Mouse (Mus musculus): Measurements from ENCODE around the gene 1700109H08Rik.
"Not testable (repeated sequence)": the region's sequence is repeated elsewhere in the genome, so short reads cannot be mapped to it uniquely, and the experiment has no call there.

Gene 1700109H08Rik

DNA sequence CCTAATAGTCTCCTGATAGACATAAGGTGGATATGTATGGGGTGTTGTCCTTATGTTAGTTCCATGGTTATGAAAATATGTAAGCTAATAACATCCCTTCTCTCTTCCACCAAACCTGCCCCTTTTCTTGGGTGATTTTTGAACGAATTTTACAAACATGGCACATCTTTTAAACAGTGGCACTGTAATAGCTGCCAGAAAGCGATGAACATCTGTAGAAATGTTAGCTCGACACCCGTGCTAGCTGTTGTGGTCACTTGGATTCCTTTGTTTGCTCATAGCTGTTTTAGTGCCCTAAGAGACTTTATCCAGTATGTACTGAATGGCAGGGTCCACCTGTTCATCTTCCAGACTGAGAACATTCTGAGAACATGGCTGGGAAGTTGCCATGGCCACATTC lies at the start of gene 1700109H08Rik:
TSS of gene 1700109H08Rik (plus strand) at position 301 of the 400 bp plus-strand sequence.
- DNase-seq (ENCODE audit: low spot score): no peak

DNA sequence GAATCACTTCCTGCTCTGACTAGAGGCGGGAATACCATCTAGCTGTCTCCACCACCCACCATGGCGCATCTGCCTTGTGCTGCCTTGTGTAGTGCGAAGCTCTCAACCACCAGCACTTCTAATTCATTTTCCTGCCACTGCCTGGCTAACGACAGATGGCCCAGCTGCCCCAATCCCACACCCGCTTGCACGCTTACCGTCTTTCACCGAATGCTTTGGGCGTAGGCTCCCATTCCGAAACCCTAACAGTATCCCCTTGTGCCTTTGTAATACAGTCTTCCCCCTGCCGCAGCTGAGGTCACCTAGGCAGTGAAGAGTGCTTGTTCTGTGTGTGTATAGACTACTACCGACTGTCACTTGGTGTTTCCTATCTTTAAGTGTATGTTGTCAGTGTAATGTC lies 49.6 kb upstream of the 1700109H08Rik start:
- DNase-seq (ENCODE audit: low spot score): no peak

DNA sequence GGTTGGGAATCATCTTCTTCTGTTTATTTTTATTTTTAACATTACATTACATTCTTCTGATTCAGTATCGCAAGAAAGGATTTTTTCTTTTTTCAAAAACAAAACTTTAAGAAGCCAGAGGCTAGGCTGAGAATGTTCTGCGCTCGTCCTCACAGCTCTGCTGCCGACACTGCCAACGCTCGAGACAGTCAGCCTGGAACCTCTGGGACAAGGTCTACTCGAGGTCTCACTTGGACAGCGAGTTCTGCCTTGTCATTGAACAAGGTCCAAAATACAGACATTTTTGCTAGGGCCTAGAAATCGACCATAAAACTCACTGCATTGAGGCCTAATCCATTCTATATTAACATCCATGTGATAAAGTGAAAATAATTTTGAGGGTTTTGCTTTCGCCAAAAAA lies 48.5 kb upstream of the 1700109H08Rik start:
- no peak for DNase-seq (ENCODE audit: low spot score)

DNA sequence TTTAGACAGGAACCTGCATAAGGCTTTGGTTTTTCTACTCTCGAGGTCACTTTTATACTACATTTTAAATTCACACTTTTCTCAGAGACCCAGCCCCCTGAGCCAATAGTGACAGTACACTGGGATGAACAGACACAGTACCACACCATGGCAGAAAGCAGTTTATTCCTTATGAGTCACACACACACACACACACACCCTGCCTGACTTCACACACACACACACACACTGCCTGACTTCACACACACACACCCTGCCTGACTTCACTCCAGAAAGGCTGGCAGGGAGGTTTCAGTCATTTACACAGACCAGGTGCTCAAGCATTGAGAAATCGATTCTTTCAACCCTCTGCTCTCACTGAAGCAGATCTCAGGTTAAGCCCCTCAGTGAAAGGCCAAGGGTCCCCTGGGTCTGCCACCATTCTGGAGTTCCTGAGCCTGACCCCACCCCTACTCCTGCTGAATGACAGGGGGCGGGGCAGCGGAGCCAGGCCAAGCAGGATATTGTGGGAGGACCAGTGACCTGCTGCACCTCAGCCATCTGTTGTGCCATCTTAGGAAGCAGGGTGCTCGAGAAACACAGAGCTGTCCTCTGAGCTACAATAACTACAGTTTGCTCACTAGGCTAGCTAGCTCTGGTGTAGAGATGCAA lies 44.2 kb upstream of the 1700109H08Rik start:
- DNase-seq (ENCODE audit: low spot score): no peak

DNA sequence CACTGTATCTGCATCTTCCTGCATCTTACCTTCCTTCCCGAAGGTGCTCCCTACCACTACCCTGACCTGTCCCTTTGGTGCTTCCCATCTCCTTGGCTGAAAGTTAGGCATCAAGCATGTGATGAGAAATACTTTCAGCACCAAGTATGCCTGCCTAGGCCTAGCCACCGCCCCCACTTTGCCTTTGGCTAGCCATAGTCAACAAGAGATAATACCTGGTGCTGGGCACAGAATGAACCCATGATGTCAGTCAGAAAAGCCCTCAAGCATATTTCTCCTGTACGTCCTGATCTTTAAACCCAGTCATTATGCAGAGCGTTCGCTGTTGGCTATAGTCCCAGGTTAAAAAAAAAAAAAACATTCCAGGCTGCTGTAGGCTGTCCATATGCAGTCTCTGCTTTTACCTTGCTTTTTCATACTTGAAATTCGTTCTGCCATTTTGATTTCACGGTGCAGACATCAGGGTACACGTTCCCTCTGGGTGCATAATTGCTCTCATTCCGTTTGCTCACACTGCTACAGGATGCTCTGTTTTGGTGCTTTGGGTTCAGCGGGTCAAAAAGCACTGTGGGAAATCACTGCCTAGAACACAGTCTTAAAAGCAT lies 41.7 kb upstream of the 1700109H08Rik start:
- DNase-seq (ENCODE audit: low spot score): no peak

DNA sequence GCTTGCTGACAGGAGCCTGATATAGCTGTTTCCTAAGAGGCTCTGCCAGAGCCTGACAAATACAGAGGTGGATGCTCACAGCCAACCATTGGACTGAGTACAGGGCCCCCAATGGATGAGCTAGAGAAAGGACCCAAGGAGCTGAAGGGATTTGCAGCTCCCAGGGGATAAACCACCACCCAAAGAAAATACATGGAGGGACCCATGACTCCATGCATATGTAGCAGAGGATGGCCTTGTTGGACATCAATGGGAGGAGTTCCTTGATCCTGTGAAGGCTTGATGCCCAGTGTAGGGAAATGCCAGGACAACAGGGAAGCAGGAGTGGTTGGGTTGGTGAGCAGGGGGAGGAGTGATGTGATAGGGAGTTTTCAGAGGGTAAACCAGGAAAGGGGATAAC lies 39.3 kb upstream of the 1700109H08Rik start:
- not testable (repeated sequence) for DNase-seq (ENCODE audit: low spot score)

DNA sequence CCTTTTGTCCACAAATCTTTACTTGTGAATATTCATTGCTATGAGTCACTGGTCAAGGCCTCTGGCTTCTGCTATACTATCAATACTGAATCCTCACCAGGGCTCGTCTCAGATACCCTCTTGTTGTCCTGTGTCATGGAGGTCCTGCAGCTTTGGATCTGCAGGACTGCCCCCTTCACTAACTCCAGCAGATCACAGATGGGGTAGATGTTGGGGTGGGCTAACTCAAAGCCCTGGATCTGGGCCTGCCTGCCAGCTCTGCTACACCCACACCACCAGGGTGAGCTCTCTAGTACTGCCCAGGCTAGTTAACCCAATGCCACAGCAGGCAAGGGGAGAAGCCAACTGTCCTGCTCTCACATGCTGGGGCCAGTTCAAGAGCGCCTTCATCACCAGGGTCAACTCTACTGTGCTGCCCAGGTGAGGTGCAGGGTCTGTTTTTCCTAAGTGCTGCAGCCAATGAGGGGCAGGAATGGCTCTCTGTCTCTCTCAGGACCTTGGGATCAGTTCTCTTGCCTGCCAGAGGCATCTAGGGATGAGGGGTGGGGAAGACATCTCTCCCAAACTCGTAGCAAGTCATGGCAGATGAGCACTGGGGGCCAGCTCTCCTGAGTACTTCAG lies 34.7 kb upstream of the 1700109H08Rik start:
- no peak for DNase-seq (ENCODE audit: low spot score)

DNA sequence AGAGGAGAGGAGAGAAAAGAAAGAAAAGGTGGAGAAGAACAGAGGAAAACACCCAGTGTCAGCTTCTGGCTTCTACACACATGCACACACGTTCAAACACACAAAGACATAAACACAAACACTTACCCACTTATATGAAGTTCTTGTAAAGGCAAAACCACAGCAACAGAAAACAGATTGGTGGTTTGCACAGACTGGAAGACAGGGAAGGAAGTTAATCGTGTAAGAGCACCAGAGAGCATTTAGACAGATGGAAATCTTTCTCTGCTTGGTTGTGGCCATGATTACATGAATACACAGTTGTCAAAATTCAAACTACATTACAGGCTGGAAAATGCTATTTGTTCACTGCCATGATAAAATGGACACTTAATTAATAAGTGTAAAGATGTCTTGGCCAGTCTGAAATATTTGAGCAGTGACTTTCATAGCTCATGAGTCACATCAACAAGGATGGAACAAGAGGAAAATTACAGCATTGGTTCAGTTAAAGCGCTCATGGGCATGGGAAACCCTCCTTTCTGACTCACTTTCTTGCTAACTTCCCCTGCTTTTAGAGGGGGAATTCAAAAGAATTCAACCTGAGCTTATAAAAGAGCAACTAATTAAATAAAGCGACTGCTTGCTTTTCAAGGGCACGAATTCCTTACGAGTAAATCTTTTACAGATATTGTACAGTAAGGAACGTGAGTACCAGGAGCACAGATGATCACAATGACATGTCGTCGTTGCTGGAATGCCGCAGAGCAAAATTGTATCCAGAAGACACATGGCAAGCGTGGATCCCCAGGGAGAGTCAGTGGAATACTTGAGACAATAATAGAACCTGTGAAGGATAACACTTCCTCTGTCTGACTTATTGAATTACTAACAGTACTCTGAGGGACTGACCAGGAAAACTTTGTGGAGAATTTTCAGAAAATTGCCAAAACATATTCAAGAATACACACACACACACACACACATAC lies 32.6 kb upstream of the 1700109H08Rik start:
- DNase-seq (ENCODE audit: low spot score): no peak

DNA sequence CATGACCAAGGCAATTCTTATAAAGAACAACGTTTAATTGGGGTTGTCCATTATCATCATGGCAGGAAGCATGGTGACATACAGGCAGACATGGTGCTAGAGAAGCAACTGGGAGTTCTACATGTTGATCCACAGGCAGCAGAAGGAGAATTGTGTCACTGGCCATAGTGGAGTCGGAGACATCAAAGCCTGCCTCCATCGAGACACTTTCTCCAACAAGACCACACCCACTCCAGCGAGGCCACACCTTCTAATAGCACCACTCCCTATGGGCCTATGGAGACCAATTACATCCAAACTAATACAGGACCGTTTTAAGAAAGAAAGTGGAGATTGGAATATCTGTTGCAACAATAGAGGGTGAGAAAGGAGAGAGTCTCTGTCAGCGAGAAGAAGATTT lies 29.5 kb upstream of the 1700109H08Rik start:
- no peak for DNase-seq (ENCODE audit: low spot score)

DNA sequence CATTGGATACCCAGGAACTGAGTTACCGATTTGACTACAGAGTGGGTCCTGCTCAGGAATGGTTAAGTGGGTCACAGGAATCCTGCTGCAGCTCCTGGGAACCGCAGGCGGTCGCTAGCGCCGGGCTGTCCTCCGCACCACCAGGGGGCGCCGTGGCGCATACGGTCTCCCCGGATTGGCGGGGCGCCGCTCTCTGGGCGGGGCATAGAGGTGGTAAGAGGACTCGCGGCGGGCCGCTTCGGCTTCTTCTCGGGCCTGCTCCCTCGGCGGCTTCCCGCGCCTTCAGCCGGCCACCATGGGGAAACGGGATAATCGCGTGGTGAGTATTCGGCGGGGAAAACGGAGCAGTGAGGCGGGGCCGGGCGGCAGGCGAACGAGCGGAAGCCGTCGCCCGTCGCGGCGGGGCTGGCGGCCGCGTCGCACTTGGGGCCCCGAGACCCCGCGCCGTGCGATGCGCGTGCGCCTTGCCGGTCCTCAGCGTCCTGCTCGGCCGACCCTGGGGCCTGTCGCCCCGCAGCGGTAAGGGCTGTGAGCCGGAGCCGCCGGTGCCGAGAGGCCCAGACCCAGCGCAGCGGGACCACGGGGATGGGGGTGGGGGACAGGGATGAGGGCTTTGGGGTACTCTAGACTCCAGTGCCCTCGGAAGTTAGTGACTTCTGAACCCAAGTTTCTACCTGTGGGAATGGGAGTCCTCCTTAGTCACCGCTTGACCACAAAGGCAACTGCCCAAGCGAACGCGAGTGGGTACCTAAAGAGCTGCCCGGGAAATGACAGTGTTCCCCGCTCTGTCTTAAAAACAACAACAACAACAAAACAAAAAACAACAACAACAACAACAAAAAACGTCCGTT lies 27.5 kb upstream of the 1700109H08Rik start, which contains the start of gene Fam133b:
TSS of gene Fam133b (plus strand) at position 205 of the 851 bp plus-strand sequence.
- DNase-seq (ENCODE audit: low spot score): peak; percentile 99

DNA sequence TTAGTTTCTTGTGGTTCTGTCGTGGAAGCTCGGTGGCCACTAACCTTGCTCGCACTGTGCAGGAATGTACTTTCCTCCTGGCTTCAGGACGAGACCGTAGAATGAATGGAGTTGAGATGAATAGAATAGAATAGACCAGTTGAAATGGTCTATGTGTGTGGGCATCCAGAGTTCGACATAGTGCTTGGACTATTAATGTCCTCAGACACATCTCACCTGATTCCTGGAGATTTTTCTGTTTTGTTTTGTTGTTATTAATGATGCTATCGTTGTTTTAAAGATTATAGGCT lies 26.9 kb upstream of the 1700109H08Rik start:
- DNase-seq (ENCODE audit: low spot score): no peak

DNA sequence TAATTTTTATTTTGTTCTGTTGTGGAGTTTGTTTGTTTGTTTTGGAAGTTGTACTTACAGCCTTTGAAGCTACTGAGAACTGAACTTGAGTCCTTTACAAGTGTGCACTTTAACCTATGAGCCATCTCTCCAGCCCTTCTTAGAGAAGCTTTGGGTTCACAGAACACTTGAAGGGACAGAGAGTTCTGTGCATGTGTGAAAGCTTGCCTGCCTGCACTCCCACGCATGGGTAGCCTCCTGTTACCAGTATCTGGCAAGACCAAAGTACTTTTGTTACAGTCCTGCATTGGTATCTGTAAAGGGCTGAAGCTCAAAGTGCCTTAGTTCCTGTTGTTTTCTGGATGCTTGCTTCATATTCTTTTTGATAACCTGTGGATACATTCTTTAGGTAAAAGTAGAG lies 25.1 kb upstream of the 1700109H08Rik start:
- DNase-seq (ENCODE audit: low spot score): no peak

DNA sequence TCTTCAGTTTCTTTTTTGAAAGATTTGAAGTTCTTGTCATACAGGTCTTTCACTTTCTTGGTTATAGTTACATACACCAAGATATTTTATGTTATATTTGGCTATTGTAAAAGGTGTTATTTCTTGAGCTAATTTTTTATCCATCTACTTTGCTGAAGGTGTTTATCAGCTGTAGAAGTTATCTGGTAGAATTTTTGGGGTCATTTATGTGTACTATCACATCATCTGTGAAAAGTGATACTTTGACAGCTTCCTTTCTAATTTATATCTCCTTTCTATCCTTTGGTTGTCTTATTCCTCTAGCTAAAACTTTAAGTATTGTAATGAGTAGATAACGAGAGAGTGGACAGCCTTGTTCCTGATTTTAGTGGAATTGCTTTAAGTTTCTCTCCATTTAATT lies 19.9 kb upstream of the 1700109H08Rik start:
- no peak for DNase-seq (ENCODE audit: low spot score)

DNA sequence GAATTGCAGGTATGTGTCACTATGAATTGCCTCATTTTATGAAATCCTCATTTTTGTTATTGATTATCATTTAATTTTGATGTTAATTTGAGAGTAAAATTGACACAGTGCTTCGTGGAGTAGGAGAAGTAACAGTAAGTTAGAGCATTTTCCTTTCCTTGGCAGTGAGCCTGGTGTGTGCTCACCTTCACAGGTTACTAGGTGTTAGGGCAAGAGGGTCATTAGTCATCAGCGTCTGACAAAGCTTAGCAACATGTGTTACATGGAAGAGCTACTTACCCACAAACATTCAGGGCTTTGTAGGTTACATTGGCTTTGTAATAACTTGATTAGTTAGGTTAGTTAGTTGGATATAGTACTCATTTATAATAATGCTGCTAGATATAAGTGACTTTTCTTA lies 17.2 kb upstream of the 1700109H08Rik start:
- DNase-seq (ENCODE audit: low spot score): no peak

DNA sequence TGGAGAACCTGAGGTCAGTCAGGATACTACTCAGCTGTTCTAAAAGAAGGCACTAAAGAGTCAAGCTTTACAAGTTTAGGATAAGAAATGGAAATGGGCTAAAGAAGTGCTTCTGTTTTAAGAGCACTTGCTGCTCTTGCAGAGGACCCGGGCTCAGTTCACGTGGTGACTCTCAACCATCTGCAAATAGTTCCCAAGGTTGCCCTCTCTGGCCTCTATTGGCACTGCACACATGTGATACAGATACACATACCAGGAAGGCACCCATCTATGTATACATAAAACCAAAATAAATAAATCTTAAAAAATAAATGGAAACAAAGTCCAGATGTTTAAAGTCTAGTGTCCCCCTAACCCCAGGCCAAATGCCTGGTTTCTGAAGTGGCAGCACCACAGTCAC lies 3.5 kb downstream of the 1700109H08Rik start:
- no peak for DNase-seq (ENCODE audit: low spot score)

DNA sequence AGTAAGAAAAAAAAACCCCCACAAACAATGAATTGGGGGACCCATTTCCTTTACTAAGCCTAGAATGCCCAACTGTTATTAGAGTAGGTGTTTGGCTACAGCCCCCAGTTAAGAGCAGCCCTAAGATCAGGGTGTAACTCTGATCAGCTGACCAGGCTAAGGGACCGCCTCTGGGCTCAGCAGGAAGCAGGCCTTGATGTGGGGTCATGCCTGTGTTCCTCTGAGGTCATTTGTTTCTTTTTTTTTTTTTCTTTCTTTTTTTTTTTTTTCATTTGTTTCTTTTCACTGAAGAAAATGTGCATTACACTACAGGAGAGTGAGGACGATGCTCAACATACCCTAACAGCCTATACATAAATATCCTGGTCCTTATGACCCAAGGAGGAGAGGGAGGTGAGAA lies 6.6 kb downstream of the 1700109H08Rik start:
- no peak for DNase-seq (ENCODE audit: low spot score)

DNA sequence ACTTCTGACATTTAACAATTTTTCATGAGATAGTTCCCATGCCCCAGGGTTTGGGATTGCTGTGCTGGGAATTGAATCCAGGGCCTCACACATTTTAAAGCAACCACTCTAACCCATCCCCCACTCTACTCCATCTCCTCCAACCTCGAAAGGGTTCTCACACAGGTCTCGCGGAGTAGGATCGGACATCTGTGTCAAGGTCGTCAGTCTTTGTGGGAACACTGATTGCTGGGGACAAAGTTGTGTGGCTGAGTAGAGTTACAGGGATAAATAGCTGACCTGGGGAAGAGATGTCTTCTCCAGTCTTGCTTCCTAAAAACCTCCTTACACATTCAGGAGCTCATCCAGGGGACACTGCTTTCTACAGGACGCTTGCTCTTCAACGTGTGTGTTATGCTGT lies 7.7 kb downstream of the 1700109H08Rik start:
- DNase-seq (ENCODE audit: low spot score): no peak

DNA sequence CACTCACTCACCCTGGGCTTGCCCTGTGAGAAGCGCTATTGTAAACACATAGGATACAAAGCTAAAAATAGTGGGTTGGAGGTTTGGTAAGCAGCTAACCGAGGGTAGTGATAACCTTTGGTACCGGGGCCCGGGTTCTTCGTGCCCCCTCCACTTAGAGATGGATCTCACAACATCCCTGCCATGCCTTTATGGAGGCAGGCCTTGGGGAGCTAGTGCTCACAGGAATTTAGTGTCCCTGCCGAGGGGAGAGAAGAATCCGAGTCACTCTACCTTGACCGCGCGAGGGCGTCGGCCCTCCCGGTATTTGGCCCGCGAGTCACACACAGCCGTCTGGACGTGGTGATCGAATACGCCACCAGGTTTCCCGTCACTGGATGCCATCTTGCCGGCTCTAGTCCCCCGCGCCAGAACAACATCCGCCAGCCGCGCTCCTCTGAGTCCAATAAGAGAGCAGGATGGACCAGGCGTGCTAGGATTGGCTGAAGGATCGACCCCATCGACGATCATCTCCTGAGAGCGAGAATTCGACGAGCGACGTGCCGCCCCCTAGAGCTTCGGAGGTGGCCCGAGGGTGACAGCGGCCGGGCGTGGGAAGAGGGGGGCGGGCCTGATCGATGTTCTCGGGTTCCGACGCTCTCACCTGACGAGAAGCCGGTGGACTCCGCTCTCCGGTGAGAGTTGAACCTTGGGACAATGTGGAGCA lies 24.5 kb downstream of the 1700109H08Rik start, which contains the start of gene Pex1:
TSS of gene Pex1 (plus strand) at position 374 of the 706 bp plus-strand sequence.
- DNase-seq (ENCODE audit: low spot score): peak; percentile 95

DNA sequence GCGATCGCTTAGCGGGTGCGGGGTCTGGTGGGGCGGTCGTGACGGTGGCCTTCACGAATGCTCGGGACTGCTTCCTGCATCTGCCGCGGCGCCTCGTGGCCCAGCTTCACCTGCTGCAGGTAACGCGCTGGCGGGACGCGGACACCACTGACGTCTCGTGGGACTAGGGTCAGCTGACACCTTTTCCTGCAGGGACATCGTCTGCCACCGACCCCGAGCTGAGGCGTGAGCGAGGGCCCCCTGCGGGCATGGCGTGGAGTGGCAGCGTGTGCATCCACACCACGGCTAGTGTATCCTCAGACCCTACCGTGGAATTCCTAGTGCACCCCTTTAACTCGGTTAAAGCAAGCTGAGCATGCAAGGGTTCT lies 25.0 kb downstream of the 1700109H08Rik start, which contains the start of gene Rbm48:
TSS of gene Rbm48 (minus strand) at position 187 of the 368 bp plus-strand sequence.
- DNase-seq (ENCODE audit: low spot score): peak; percentile 89

DNA sequence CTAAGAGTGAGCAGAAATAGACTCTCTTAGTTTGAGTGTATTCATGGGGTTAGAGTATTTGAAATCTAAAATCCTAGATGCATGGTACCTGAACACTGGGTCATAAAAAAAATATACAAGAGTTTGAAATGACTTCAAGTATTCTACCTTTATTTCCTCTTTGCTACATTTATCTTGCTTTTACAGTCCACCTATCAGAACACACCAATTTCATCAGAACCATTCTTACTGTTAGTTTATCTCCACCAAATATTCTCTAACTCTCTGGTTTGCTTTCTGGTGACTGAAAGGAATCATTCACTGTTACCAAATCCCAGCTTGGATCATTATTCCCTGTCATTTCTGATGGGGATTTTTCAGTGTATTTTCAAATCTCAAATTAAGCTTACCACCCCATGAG lies 25.8 kb downstream of the 1700109H08Rik start:
- DNase-seq (ENCODE audit: low spot score): no peak

DNA sequence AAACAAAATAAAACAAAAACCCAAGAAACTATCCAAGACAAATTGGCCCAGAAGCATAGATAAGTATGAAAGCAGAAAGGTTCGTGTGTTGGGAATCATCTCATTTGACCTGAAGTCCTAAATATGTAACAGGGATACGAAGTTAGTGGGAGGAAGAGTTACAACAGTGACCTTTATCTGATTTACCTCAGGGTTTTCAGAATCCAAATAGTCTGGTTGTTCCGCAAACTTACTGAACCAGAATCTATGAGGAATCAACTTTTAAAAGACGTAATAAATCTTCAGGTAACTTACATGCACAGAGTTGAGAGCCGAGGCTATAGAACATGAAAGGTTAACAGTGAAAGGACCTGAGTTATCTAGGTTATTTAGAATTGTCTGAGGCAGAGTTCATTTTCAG lies 27.4 kb downstream of the 1700109H08Rik start:
- DNase-seq (ENCODE audit: low spot score): no peak
